Comparison of ENCODE assay signal across 16 mouse cellular contexts in genomic region chr4:76608246-76608645, GRCm38 (mm10).
A peak's percentile ranks its signal among the peaks of the same experiment; 100 is the strongest.
DNase-seq lines count a peak whose midpoint lies in the region; ATAC-seq lines count a peak whose summit lies in the region.
"Had no signal": no experiment of that assay in that cellular context is flagged by ENCODE, and none has a peak within 500 bp of the region (broad histone marks: within the 10 kb centered on the region; RNA-seq: fewer than 3 reads in every experiment).

No protein-coding gene starts in this region.

- H3K36me3 ChIP-seq in heart, embryonic 15.5 days, result no peaks in the 10 kb centered on the region
- H3K36me3 ChIP-seq in limb, embryonic 13.5 days, result no peaks in the 10 kb centered on the region
- H3K36me3 ChIP-seq in limb, embryonic 10.5 days, result no peaks in the 10 kb centered on the region
- H3K36me3 ChIP-seq in embryonic facial prominence, embryonic 15.5 days, result no peaks in the 10 kb centered on the region
- H3K36me3 ChIP-seq: forebrain, embryonic 12.5 days; hindbrain, embryonic 10.5 days; neural tube, embryonic 15.5 days had no signal

- 42% methylated on average over 7 of the region's 7 CpGs for WGBS in heart, embryonic 15.5 days
- WGBS in limb, embryonic 13.5 days, result 20% methylated on average over 7 of the region's 7 CpGs
- WGBS in limb, embryonic 10.5 days, result 37% methylated on average over 7 of the region's 7 CpGs
- WGBS in embryonic facial prominence, embryonic 15.5 days, result 25% methylated on average over 7 of the region's 7 CpGs

- 0 out of 2 replicates have a peak overlapping the region, but pooled peaks have one; percentile 23 for H3K4me2 ChIP-seq in heart, embryonic 15.5 days
- peak overlapping the region; percentile 32 for H3K4me2 ChIP-seq in limb, embryonic 13.5 days (replicated peaks)
- H3K4me2 ChIP-seq in embryonic facial prominence, embryonic 15.5 days (replicated peaks), result 0 out of 2 replicates have a peak overlapping the region, but pooled peaks have one; percentile 10
- H3K4me2 ChIP-seq: forebrain, embryonic 12.5 days; neural tube, embryonic 15.5 days had no signal

- intact Hi-C loops in heart, postnatal 14 days (cut with DNase I), result no loop called here

- no peaks in the 10 kb centered on the region for H3K9me3 ChIP-seq in heart, embryonic 15.5 days (replicated peaks)
- no peaks in the 10 kb centered on the region for H3K9me3 ChIP-seq in limb, embryonic 13.5 days
- H3K9me3 ChIP-seq in limb, embryonic 10.5 days (replicated peaks), result no peaks in the 10 kb centered on the region
- no peaks in the 10 kb centered on the region for H3K9me3 ChIP-seq in embryonic facial prominence, embryonic 15.5 days (replicated peaks)
- H3K9me3 ChIP-seq: forebrain, embryonic 12.5 days; hindbrain, embryonic 10.5 days; neural tube, embryonic 15.5 days had no signal

- DNase-seq in heart, postnatal 14 days, result no peak
- no peak for DNase-seq in limb, embryonic 10.5 days (ENCODE audit: low spot score)
- peak; percentile 5 for DNase-seq in right cerebral cortex, postnatal 14 days
- DNase-seq in thymus, postnatal 36 days, result no peak
- DNase-seq: cerebellum, adult 11-12 months; cerebellum, postnatal 36 days; heart, adult 11 months; kidney, postnatal 10 days; lung, adult 18-20 months; retina, postnatal 1 day had no signal

- no peak overlapping the region for H3K4me3 ChIP-seq in heart, embryonic 15.5 days
- no peak overlapping the region for H3K4me3 ChIP-seq in limb, embryonic 13.5 days
- H3K4me3 ChIP-seq in limb, embryonic 10.5 days, result no peak overlapping the region
- H3K4me3 ChIP-seq in embryonic facial prominence, embryonic 15.5 days (replicated peaks), result no peak overlapping the region
- H3K4me3 ChIP-seq: forebrain, embryonic 12.5 days; hindbrain, embryonic 10.5 days; neural tube, embryonic 15.5 days had no signal

- H3K9ac ChIP-seq in heart, embryonic 15.5 days, result no peak overlapping the region
- H3K9ac ChIP-seq in limb, embryonic 13.5 days, result no peak overlapping the region
- H3K9ac ChIP-seq in embryonic facial prominence, embryonic 15.5 days, result no peak overlapping the region
- H3K9ac ChIP-seq: forebrain, embryonic 12.5 days; neural tube, embryonic 15.5 days had no signal

- H3K4me1 ChIP-seq in heart, embryonic 15.5 days (replicated peaks), result no peaks in the 10 kb centered on the region
- H3K4me1 ChIP-seq in limb, embryonic 13.5 days, result peaks cover 4% of the 10 kb centered on the region; the same call in 1 of the 2 replicates
- H3K4me1 ChIP-seq in limb, embryonic 10.5 days, result peaks cover 8% of the 10 kb centered on the region; the same call in 1 of the 2 replicates
- H3K4me1 ChIP-seq in embryonic facial prominence, embryonic 15.5 days, result no peaks in the 10 kb centered on the region
- H3K4me1 ChIP-seq: forebrain, embryonic 12.5 days; hindbrain, embryonic 10.5 days; neural tube, embryonic 15.5 days had no signal

- H3K27me3 ChIP-seq in heart, embryonic 15.5 days, result no peaks in the 10 kb centered on the region
- no peaks in the 10 kb centered on the region for H3K27me3 ChIP-seq in limb, embryonic 13.5 days
- H3K27me3 ChIP-seq in limb, embryonic 10.5 days (ENCODE audit: low read depth, poor library complexity, severe bottlenecking), result no peaks in the 10 kb centered on the region
- H3K27me3 ChIP-seq in embryonic facial prominence, embryonic 15.5 days, result no peaks in the 10 kb centered on the region
- H3K27me3 ChIP-seq: forebrain, embryonic 12.5 days; neural tube, embryonic 15.5 days had no signal

- no peak overlapping the region for H3K27ac ChIP-seq in heart, embryonic 15.5 days
- no peak overlapping the region for H3K27ac ChIP-seq in limb, embryonic 13.5 days
- H3K27ac ChIP-seq in limb, embryonic 10.5 days, result no peak overlapping the region
- no peak overlapping the region for H3K27ac ChIP-seq in embryonic facial prominence, embryonic 15.5 days (replicated peaks)
- H3K27ac ChIP-seq: forebrain, embryonic 12.5 days; hindbrain, embryonic 10.5 days; neural tube, embryonic 15.5 days had no signal

- ATAC-seq in heart, embryonic 15.5 days (replicated peaks; ENCODE audit: insufficient number of reproducible peaks, insufficient read depth, low FRiP score, low read depth), result no peak
- ATAC-seq in limb, embryonic 13.5 days (ENCODE audit: low FRiP score, low read depth), result no peak
- ATAC-seq in embryonic facial prominence, embryonic 15.5 days (ENCODE audit: insufficient number of reproducible peaks, low FRiP score, low TSS enrichment, low read depth), result no peak
